Mouse (Mus musculus) intestine, embryonic 14.5 days (tissue): ENCODE data around the gene Dnajc13. TPM values are rescaled to one million over a fixed set of nuclear protein-coding genes. Genes with fewer than 3 reads are reported as not detected.

ENCODE experiments used
- ATAC-seq: fragments of 200-750 bp; cut with Nextera tagmentation; replicated peaks from 2 replicates; pipeline ENCODE4 v1.8.0; 2017; ENCODE audit warnings: low read depth, moderate number of reproducible peaks, moderate TSS enrichment, moderate library complexity; ENCODE audit not compliant: low FRiP score, low TSS enrichment
- DNase-seq: peaks from one replicate; pipeline ENCODE4 v3.0.0-alpha.2; 2018; ENCODE audit warnings: low spot score
- H3K27ac ChIP-seq: fragments of 300-500 bp; sonication (generic); 2 replicates; pipeline ENCODE4 v1.5.1; 2014; ENCODE audit warnings: low read depth, mild to moderate bottlenecking, control low read depth
- H3K27me3 ChIP-seq: fragments of 300-500 bp; sonication (generic); replicated peaks from 2 replicates; pipeline ENCODE4 v1.6.1; 2014; ENCODE audit warnings: low read length, control low read depth; ENCODE audit not compliant: control insufficient read depth, insufficient read depth
- H3K36me3 ChIP-seq: fragments of 300-500 bp; sonication (generic); 2 replicates; pipeline ENCODE4 v1.6.1; 2014; ENCODE audit warnings: low read length, control low read depth; ENCODE audit not compliant: control insufficient read depth, insufficient read depth
- H3K4me1 ChIP-seq: fragments of 300-500 bp; sonication (generic); replicated peaks from 2 replicates; pipeline ENCODE4 v1.6.1; 2014; ENCODE audit warnings: low read length, control low read depth, mixed read lengths; ENCODE audit not compliant: control insufficient read depth, insufficient read depth
- H3K4me2 ChIP-seq: fragments of 300-500 bp; sonication (generic); 2 replicates; pipeline ENCODE4 v1.6.1; 2014; ENCODE audit warnings: low read length
- H3K4me3 ChIP-seq: fragments of 300-500 bp; sonication (generic); 2 replicates; pipeline ENCODE4 v1.5.1; 2014; ENCODE audit warnings: low read depth, low read length, control low read depth, mixed read lengths
- H3K9ac ChIP-seq: fragments of 300-500 bp; sonication (generic); 2 replicates; pipeline ENCODE4 v1.6.1; 2014; ENCODE audit warnings: mild to moderate bottlenecking, low read length
- H3K9me3 ChIP-seq: fragments of 300-500 bp; sonication (generic); 2 replicates; pipeline ENCODE4 v1.6.1; 2016; ENCODE audit warnings: low read length, control low read depth; ENCODE audit not compliant: control insufficient read depth
- WGBS: fragments of 180-500 bp; shearing (Covaris S2); extraction: QIAGEN DNeasy Blood & Tissue Kit; methylation state at CpG from one replicate; pipeline ENCODE4 v1.1.7; 2014; 5-methylcytosine and 5-hydroxymethylcytosine counted together
- polyA plus RNA-seq: library from polyadenylated mRNA; unstranded; fragments of >200 nt; fragmentation: Nextera tagmentation; extraction: Ambion mirVana; gene quantifications from 2 replicates; pipeline ENCODE4 v1.2.1, GENCODE M21; 2014

Dnajc13 gene
- polyA plus RNA-seq, 1 experiment from 2014 or later, result 30.3 TPM

GRCm38 (mm10) chr9:104187028-104187427, 75.7 kb downstream of the Dnajc13 start:
- no peak overlapping the region for H3K4me2 ChIP-seq
- H3K9me3 ChIP-seq, result no peaks in the 10 kb centered on the region
- H3K27ac ChIP-seq, result no peak overlapping the region
- DNase-seq (no peak), ATAC-seq (no peak)
- no peaks in the 10 kb centered on the region for H3K4me1 ChIP-seq
- H3K27me3 ChIP-seq, result no peaks in the 10 kb centered on the region
- H3K36me3 ChIP-seq, result peaks cover 81% of the 10 kb centered on the region
- no peak overlapping the region for H3K4me3 ChIP-seq
- WGBS, result 88% methylated on average over 5 of the region's 5 CpGs
- no peak overlapping the region for H3K9ac ChIP-seq

GRCm38 (mm10) chr9:104183181-104183580, 79.5 kb downstream of the Dnajc13 start:
- no peaks in the 10 kb centered on the region for H3K9me3 ChIP-seq
- H3K27me3 ChIP-seq, result no peaks in the 10 kb centered on the region
- no peak for DNase-seq
- H3K4me3 ChIP-seq, result no peak overlapping the region
- no peak overlapping the region for H3K27ac ChIP-seq
- H3K4me1 ChIP-seq, result no peaks in the 10 kb centered on the region
- WGBS, result 95% methylated on average over 5 of the region's 5 CpGs
- H3K9ac ChIP-seq, result no peak overlapping the region
- peaks cover 88% of the 10 kb centered on the region for H3K36me3 ChIP-seq
- no peak for ATAC-seq
- H3K4me2 ChIP-seq, result no peak overlapping the region

- Histone ChIP-seq H3K36me3 (peaks cover 91% of the 10 kb centered on the region), H3K4me3 (no peak overlapping the region)
These were observed 80.4 kb downstream of the Dnajc13 start for GRCm38 (mm10) chr9:104182328-104182727.

GRCm38 (mm10) chr9:104181626-104182025, 81.1 kb downstream of the Dnajc13 start:
- H3K36me3 ChIP-seq, result peaks cover 91% of the 10 kb centered on the region

More at GRCm38 (mm10) chr9:104182328-104182727, 80.4 kb downstream of the Dnajc13 start:
- Histone ChIP-seq H3K9me3 (no peaks in the 10 kb centered on the region), H3K27ac (no peak overlapping the region), H3K4me2 (no peak overlapping the region), H3K4me1 (no peaks in the 10 kb centered on the region), H3K27me3 (no peaks in the 10 kb centered on the region), H3K9ac (no peak overlapping the region)
- WGBS, result 92% methylated on average over 5 of the region's 5 CpGs
- ATAC-seq (no peak), DNase-seq (no peak)

GRCm38 (mm10) chr9:104180046-104180445, 82.7 kb downstream of the Dnajc13 start:
- Histone ChIP-seq H3K4me2 (no peak overlapping the region), H3K4me3 (no peak overlapping the region), H3K9me3 (no peaks in the 10 kb centered on the region), H3K36me3 (peaks cover 99% of the 10 kb centered on the region), H3K27ac (no peak overlapping the region), H3K27me3 (no peaks in the 10 kb centered on the region), H3K4me1 (no peaks in the 10 kb centered on the region), H3K9ac (no peak overlapping the region)
- 99% methylated on average over 6 of the region's 6 CpGs for WGBS
- ATAC-seq, result no peak
- DNase-seq, result no peak

More at GRCm38 (mm10) chr9:104181626-104182025, 81.1 kb downstream of the Dnajc13 start:
- DNase-seq, result no peak
- no peak overlapping the region for H3K9ac ChIP-seq
- H3K4me3 ChIP-seq, result no peak overlapping the region
- no peaks in the 10 kb centered on the region for H3K27me3 ChIP-seq
- ATAC-seq, result no peak
- 95% methylated on average over 4 of the region's 4 CpGs for WGBS
- H3K4me2 ChIP-seq, result no peak overlapping the region
- no peaks in the 10 kb centered on the region for H3K4me1 ChIP-seq
- H3K9me3 ChIP-seq, result no peaks in the 10 kb centered on the region
- H3K27ac ChIP-seq, result no peak overlapping the region

- Histone ChIP-seq H3K27me3 (no peaks in the 10 kb centered on the region), H3K9ac (no peak overlapping the region), H3K36me3 (peaks cover 88% of the 10 kb centered on the region), H3K4me2 (no peak overlapping the region), H3K4me3 (no peak overlapping the region), H3K27ac (no peak overlapping the region), H3K9me3 (no peaks in the 10 kb centered on the region), H3K4me1 (no peaks in the 10 kb centered on the region)
- ATAC-seq (no peak), DNase-seq (no peak)
- WGBS, result 95% methylated on average over 6 of the region's 6 CpGs
These were observed 90.4 kb downstream of the Dnajc13 start for GRCm38 (mm10) chr9:104172342-104172741.

- Histone ChIP-seq H3K27ac (no peak overlapping the region), H3K36me3 (peaks cover 88% of the 10 kb centered on the region), H3K27me3 (no peaks in the 10 kb centered on the region), H3K9me3 (no peaks in the 10 kb centered on the region), H3K4me1 (no peaks in the 10 kb centered on the region), H3K4me3 (no peak overlapping the region), H3K9ac (no peak overlapping the region), H3K4me2 (no peak overlapping the region)
- WGBS, result 91% methylated on average over 6 of the region's 6 CpGs
- DNase-seq (no peak), ATAC-seq (no peak)
These were observed 91.1 kb downstream of the Dnajc13 start for GRCm38 (mm10) chr9:104171651-104172050.

- H3K9ac ChIP-seq, result no peak overlapping the region
- 91% methylated on average over 10 of the region's 10 CpGs for WGBS
- H3K4me3 ChIP-seq, result no peak overlapping the region
- no peaks in the 10 kb centered on the region for H3K4me1 ChIP-seq
- no peak overlapping the region for H3K27ac ChIP-seq
- ATAC-seq (no peak), DNase-seq (no peak)
- H3K36me3 ChIP-seq, result peaks cover 87% of the 10 kb centered on the region
- no peaks in the 10 kb centered on the region for H3K9me3 ChIP-seq
- no peak overlapping the region for H3K4me2 ChIP-seq
- no peaks in the 10 kb centered on the region for H3K27me3 ChIP-seq
These were observed 92.7 kb downstream of the Dnajc13 start for GRCm38 (mm10) chr9:104169986-104170385.

GRCm38 (mm10) chr9:104165926-104166325, 96.8 kb downstream of the Dnajc13 start:
- no peak overlapping the region for H3K27ac ChIP-seq
- no peak overlapping the region for H3K4me3 ChIP-seq
- DNase-seq (no peak), ATAC-seq (no peak)
- H3K36me3 ChIP-seq, result peaks cover 87% of the 10 kb centered on the region
- 93% methylated on average over 5 of the region's 5 CpGs for WGBS
- no peaks in the 10 kb centered on the region for H3K9me3 ChIP-seq
- H3K27me3 ChIP-seq, result no peaks in the 10 kb centered on the region
- H3K9ac ChIP-seq, result no peak overlapping the region
- no peaks in the 10 kb centered on the region for H3K4me1 ChIP-seq
- no peak overlapping the region for H3K4me2 ChIP-seq
